Mouse (Mus musculus) testis, postnatal 14 days (tissue): ENCODE measurements at regions not wholly inside any gene's neighbourhood (a gene's known extent, or its start where the extent isn't known, plus 50 kb on each side); places are given as distances from the start of the nearest gene placed in this dataset.

Source experiments
- DNase-seq: peaks from one replicate; pipeline ENCODE4 v3.0.0; 2021; ENCODE audit warnings: low spot score

GRCm38 (mm10) chr10:21446641-21447040 lies 69.5 kb downstream of the Aldh8a1 start:
- no peak for DNase-seq

GRCm38 (mm10) chr10:21448132-21448531 lies 71.0 kb downstream of the Aldh8a1 start:
- no peak for DNase-seq

- DNase-seq = no peak
Measured at GRCm38 (mm10) chr10:21448942-21449341, 71.9 kb downstream of the Aldh8a1 start.

DNA sequence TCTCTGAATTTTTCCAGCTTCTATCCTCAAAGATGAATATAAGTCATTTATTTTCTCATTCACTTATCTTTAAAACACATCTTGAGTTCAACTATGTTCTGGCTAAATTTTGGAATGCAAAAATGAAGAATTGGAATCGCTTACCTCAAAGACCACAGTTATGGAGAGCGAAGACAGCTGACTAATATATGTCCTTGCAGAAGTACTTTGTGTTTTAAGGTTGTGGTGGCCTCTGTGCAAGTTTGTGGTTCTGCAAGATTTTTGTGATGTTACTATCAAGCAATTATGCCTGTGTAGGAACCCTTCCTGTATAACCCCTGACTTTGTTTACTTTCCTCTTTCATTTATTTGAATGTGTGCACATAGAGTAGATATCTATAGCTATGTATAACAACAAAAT lies 75.5 kb downstream of the Aldh8a1 start:
- DNase-seq = no peak

DNA sequence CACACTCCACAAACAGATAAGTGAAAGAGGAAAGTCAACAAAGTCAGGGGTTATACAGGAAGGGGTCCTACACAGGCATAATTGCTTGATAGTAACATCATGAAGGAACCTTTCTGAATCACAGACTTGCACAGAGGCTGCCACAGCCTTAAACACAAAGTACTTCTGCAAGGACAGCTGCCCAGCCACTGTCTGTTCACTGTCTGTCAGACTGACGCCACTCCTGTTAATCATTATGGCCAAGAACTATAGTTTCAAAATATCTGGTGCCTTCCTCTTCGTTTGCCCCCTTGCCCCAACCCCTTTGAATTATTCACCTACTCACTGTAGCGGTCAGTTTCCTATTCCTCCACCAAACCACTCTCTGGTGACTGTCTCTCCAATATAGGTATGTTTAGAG lies 76.4 kb downstream of the Aldh8a1 start:
- DNase-seq = no peak

DNA sequence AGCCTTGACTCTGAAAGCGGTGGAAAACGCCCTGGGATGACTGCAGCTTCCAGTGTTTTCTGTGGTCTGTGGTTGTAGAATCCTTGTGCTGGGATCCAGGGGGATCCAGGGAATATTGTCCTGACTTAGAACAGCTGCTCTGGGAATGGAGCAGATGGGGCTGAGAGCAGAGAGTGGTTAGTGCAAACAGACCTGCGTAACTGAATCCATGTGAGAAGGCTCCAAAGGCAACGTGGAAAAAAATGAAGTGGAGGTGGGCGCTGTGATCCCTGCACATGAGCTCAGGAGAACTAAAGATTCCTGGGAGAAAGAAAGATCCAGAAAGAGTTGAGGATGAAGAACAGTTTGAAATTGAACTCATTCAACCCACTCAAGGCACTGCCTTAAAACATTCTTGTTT lies 77.1 kb downstream of the Aldh8a1 start:
- no peak for DNase-seq

DNA sequence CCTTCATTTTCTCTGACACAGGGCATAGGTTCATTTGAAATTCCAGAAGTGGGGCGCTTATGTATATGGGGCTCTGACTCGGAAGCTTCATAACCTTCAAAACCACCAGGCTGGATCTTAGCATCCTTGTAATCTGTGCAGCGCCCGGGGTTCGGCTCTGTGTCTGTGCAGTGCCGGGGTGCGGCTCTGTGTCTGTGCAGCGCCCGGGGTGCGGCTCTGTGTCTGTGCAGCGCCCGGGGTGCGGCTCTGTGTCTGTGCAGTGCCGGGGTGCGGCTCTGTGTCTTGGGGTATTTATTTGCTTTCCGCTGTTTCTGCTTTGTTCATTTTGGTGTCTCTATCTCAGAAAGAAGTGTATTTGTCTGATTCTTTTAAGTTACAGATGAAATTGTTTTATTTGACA lies 77.7 kb downstream of the Aldh8a1 start:
- DNase-seq = no peak

DNA sequence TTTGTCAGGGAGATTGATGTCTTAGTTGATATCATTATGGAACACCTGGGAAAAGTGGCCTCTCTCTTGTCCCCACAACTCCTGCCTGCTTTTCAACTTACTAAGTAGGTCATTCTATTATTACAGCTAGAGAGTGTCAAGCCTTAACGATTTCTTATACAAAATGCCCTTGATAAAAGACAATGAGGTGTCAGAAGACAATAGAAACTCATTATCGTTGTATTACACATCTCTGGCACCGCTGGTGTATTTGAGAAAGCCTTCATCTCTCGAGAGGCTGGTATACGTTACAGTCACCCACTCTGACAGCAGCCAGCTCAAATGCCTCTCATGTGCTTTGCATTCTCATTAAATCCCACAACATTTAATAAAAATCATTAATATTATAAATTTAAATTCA lies 78.8 kb downstream of the Aldh8a1 start:
- no peak for DNase-seq

DNA sequence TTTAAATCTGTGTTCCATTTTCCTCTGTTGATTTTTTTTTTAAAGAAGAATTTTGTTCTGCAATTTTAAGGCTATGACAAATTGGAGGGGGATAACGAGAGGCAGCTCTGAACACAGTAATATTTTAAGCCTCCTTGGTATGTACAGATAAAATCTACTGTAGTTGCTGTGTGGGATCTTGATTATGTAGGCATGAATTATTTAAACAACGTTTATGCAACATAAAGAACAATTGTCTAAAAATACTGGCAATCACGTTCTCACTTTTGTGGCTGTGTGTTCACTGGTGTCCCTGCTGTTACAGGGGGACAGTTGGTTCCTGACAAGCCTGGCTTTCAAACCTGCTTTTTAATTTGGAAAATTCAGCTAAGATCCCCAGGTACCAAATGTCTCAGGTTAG lies 79.3 kb downstream of the Aldh8a1 start:
- no peak for DNase-seq

DNA sequence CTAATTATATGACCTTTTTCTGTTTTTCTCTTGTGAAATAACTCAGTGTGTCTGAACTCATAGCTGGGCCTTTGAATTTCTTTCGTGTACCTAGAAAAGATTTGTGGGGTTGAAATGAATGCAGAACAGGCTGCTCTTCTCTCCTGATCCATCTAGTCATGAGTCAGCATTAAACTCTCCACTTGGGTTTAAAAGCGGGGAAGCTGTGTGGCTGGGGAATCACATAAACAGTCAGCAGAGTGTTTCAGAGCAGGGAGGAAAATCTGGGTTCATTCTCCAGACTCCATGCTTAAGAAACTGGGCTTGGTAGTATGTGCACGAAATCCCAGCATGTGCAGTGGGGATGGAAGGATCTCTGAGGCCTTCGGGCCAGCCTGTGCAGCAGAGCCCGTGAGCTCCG lies 79.9 kb downstream of the Aldh8a1 start:
- no peak for DNase-seq

GRCm38 (mm10) chr10:21458608-21459007 lies 81.5 kb downstream of the Aldh8a1 start:
- no peak for DNase-seq

DNA sequence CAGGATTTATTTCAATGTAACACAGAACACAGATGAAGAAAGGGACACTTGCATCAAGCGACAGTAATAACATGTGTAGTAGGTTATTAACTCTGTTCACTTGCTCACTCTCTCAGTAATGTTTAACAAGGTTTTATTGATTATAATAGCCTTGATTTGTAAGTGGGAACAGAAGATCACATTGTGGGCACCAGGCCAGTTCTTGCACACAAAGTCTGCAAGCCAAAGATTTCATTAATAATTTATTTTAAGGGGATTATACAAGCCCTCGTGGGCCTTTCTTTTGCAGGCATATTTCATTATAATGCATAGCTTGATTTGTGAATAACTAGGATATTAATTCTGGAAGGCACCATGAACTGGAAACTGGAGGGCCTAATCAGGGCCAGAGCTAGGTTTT lies 83.0 kb downstream of the Aldh8a1 start:
- no peak for DNase-seq

- no peak for DNase-seq
Measured at GRCm38 (mm10) chr10:21462915-21463314, 85.8 kb downstream of the Aldh8a1 start.

GRCm38 (mm10) chr10:21465362-21465761 lies 88.3 kb downstream of the Aldh8a1 start:
- DNase-seq = peak; percentile 69

GRCm38 (mm10) chr10:21465806-21466377 lies 88.8 kb downstream of the Aldh8a1 start:
- no peak for DNase-seq

GRCm38 (mm10) chr10:21467425-21468085 lies 90.5 kb downstream of the Aldh8a1 start:
- no peak for DNase-seq

- DNase-seq = no peak
Measured at GRCm38 (mm10) chr10:21468421-21468820, 91.3 kb downstream of the Aldh8a1 start.

GRCm38 (mm10) chr10:21469961-21470360 lies 92.9 kb downstream of the Aldh8a1 start:
- DNase-seq = no peak

DNA sequence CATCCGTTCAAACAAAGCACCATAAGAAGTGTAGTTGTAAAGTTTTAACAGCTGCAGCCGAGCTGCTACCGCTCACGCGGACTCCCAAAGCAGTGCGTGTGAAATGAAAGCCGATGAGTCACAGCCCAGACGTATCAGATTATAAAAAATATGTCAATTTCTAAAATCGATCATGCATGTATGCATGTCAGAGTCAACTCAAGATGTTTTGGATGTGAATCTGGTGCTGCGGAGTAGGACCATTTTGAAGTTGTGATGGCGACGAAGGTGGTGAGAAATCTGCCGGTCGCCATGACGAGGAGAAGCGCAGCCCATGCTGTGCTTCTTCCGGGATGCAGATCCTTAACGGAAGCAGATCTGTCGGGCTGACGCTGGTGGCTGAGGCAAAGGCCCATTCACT lies 93.5 kb downstream of the Aldh8a1 start:
- no peak for DNase-seq

- DNase-seq = no peak
Measured at GRCm38 (mm10) chr10:21474242-21474641, 97.2 kb downstream of the Aldh8a1 start.

GRCm38 (mm10) chr10:21478004-21478403 lies 100.9 kb downstream of the Aldh8a1 start:
- no peak for DNase-seq

- no peak for DNase-seq
Measured at GRCm38 (mm10) chr10:21479403-21479802, 102.3 kb downstream of the Aldh8a1 start.

GRCm38 (mm10) chr10:21481255-21481654 lies 104.2 kb downstream of the Aldh8a1 start:
- no peak for DNase-seq

GRCm38 (mm10) chr10:21482055-21482454 lies 105.0 kb downstream of the Aldh8a1 start:
- DNase-seq = no peak
